Mouse (Mus musculus): Measurements from ENCODE around the gene Vps29. TPM values are rescaled to one million over a fixed set of nuclear protein-coding genes. Genes with fewer than 3 reads are reported as not detected.
A peak's percentile ranks its signal among the peaks of the same experiment; 100 is the strongest.

Gene Vps29
- polyA plus RNA-seq, 1 experiment from 2014 or later = 204 TPM

DNA sequence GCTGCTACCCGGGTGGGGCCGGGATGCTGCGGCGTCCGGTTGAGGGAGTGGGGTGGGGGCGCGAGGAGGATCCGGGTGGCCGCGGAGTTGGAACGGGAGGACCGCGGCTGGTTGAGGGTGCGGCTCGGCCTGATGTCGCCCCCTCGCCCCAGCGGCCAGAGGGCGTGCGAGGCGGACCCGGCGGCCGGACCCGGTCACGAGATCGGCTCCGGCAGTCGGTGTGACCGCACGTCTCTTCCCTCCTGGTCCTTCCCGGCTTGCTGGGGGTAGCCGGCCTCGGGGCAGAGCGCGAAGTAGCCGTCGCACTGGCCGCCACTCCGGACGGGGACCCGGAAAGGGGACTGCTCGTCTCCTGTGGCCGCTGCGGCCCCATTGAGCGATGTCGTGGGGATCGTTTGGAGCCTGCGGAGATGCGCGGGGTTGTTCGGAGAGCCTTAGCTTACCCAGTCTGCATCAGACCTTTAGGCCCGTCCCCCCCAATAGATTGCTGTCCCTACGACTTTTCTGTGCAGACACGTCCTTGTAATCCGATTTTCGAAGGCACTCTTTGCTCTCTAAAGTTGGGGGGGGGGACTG is 411 bp downstream of the Vps29 start:
- WGBS = under 1% methylated on average over 57 of the region's 57 CpGs

GRCm38 (mm10) chr5:122371591-122372191 is 17.5 kb downstream of the Vps29 start, which contains the start of gene Gpn3:
TSS of gene Gpn3 (plus strand) at chr5:122371876.
- H3K4me3 ChIP-seq (ENCODE audit: low read depth, low read length) = peak within 1 kb of the TSS; percentile 89
- H3K27ac ChIP-seq (ENCODE audit: low read depth, low read length) = peak within 1 kb of the TSS; percentile 93
- peaks cover 11% of the 10 kb centered on the region for H3K36me3 ChIP-seq (ENCODE audit: control insufficient read depth, insufficient read depth, low read length)
- peak; percentile 64 for ATAC-seq (replicated peaks; ENCODE audit: low FRiP score)
- H3K4me1 ChIP-seq (replicated peaks; ENCODE audit: control insufficient read depth, insufficient read depth, low read length) = peaks cover 13% of the 10 kb centered on the region
- H3K27me3 ChIP-seq (replicated peaks; ENCODE audit: control insufficient read depth, insufficient read depth, low read length) = no peaks in the 10 kb centered on the region
- H3K9ac ChIP-seq (ENCODE audit: low read depth, low read length) = peak within 1 kb of the TSS; percentile 80
- WGBS = 1% methylated on average over 36 of the region's 46 CpGs
- H3K9me3 ChIP-seq (ENCODE audit: control insufficient read depth, low read length) = no peaks in the 10 kb centered on the region
- DNase-seq (ENCODE audit: low spot score) = no peak
- H3K4me2 ChIP-seq = peak within 1 kb of the TSS; percentile 72

More for the DNA sequence above, 411 bp downstream of the Vps29 start:
- H3K27me3 ChIP-seq (replicated peaks; ENCODE audit: control insufficient read depth, insufficient read depth, low read length) = no peaks in the 10 kb centered on the region
- peaks cover 11% of the 10 kb centered on the region for H3K4me1 ChIP-seq (replicated peaks; ENCODE audit: control insufficient read depth, insufficient read depth, low read length)
- peaks cover 3% of the 10 kb centered on the region; the same call in 1 of the 2 replicates for H3K36me3 ChIP-seq (ENCODE audit: control insufficient read depth, insufficient read depth, low read length)
- no peaks in the 10 kb centered on the region for H3K9me3 ChIP-seq (ENCODE audit: control insufficient read depth, low read length)
- H3K4me2 ChIP-seq = peak overlapping the region; percentile 84
- DNase-seq (ENCODE audit: low spot score) (no peak), ATAC-seq (replicated peaks; ENCODE audit: low FRiP score) (peak; percentile 70; the same call in 1 of the 2 replicates)
- peak overlapping the region; percentile 90 for H3K9ac ChIP-seq (ENCODE audit: low read depth, low read length)
- peak overlapping the region; percentile 97 for H3K4me3 ChIP-seq (ENCODE audit: low read depth, low read length)
- peak overlapping the region; percentile 56 for H3K27ac ChIP-seq (ENCODE audit: low read depth, low read length)

- peak; percentile 90 for ATAC-seq (replicated peaks; ENCODE audit: low FRiP score)
- Histone ChIP-seq H3K36me3 (ENCODE audit: control insufficient read depth, insufficient read depth, low read length) (peaks cover 10% of the 10 kb centered on the region), H3K27ac (ENCODE audit: low read depth, low read length) (peak within 1 kb of the TSS; percentile 93), H3K4me1 (replicated peaks; ENCODE audit: control insufficient read depth, insufficient read depth, low read length) (peaks cover 13% of the 10 kb centered on the region), H3K4me3 (ENCODE audit: low read depth, low read length) (peak within 1 kb of the TSS; percentile 89), H3K4me2 (peak within 1 kb of the TSS; percentile 72), H3K9ac (ENCODE audit: low read depth, low read length) (peak within 1 kb of the TSS; percentile 80), H3K27me3 (replicated peaks; ENCODE audit: control insufficient read depth, insufficient read depth, low read length) (no peaks in the 10 kb centered on the region), H3K9me3 (ENCODE audit: control insufficient read depth, low read length) (no peaks in the 10 kb centered on the region)
- peak; percentile 96 for DNase-seq (ENCODE audit: low spot score)
- WGBS = under 1% methylated on average over 53 of the region's 53 CpGs
Observed at GRCm38 (mm10) chr5:122372192-122372769, 18.1 kb downstream of the Vps29 start, which contains the start of gene Fam216a. TSS of gene Fam216a (minus strand) at chr5:122372364.

- DNase-seq (ENCODE audit: low spot score) (peak; percentile 26), ATAC-seq (replicated peaks; ENCODE audit: low FRiP score) (no peak)
- Histone ChIP-seq H3K36me3 (ENCODE audit: control insufficient read depth, insufficient read depth, low read length) (peaks cover 7% of the 10 kb centered on the region; the same call in 1 of the 2 replicates), H3K4me3 (ENCODE audit: low read depth, low read length) (peak overlapping the region; percentile 89), H3K9me3 (ENCODE audit: control insufficient read depth, low read length) (no peaks in the 10 kb centered on the region), H3K4me2 (peak overlapping the region; percentile 72), H3K27me3 (replicated peaks; ENCODE audit: control insufficient read depth, insufficient read depth, low read length) (no peaks in the 10 kb centered on the region), H3K9ac (ENCODE audit: low read depth, low read length) (peak overlapping the region; percentile 80), H3K4me1 (replicated peaks; ENCODE audit: control insufficient read depth, insufficient read depth, low read length) (peaks cover 13% of the 10 kb centered on the region), H3K27ac (ENCODE audit: low read depth, low read length) (peak overlapping the region; percentile 85)
- WGBS = 4% methylated on average over 5 of the region's 5 CpGs
Observed at GRCm38 (mm10) chr5:122372878-122373277, 18.7 kb downstream of the Vps29 start.

DNA sequence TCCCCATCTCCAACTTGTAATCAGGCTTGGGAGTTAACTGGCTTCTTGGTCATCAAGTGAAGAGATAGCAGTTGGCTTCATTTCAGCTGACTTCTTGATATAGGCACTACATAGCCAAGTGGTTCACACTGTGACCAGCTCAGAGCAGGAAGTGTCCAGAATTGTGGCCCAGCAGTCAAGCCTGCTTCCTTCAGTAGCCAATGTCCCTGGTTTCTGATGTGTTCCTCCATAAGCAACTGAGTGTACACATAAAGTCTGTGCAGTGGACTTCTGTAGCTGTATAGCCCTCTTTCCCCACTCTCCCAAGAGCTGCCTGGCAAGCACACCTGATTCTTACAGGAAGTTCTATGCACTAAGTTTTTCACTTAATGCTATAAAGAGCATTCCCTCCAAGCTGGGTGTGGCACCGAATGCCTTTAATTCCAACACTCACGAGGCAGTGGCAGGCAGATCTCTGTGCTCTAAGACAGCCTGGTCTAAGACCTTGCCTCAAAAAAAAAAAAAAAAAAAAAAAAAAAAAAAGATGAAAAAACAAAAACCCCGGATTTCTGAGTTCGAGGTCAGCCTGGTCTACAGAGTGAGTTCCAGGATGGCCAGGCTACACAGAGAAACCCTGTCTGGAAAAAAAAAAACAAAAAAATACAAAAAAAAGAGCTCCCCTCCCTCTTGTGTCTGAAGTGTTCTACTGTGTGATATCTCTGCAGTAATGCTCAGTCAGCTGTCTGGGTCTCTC is 23.1 kb downstream of the Vps29 start:
- H3K9ac ChIP-seq (ENCODE audit: low read depth, low read length) = no peak overlapping the region
- peak; percentile 15 for DNase-seq (ENCODE audit: low spot score)
- H3K4me2 ChIP-seq = no peak overlapping the region
- ATAC-seq (replicated peaks; ENCODE audit: low FRiP score) = no peak
- H3K36me3 ChIP-seq (ENCODE audit: control insufficient read depth, insufficient read depth, low read length) = peaks cover 31% of the 10 kb centered on the region
- H3K4me1 ChIP-seq (replicated peaks; ENCODE audit: control insufficient read depth, insufficient read depth, low read length) = peaks cover 9% of the 10 kb centered on the region
- H3K27me3 ChIP-seq (replicated peaks; ENCODE audit: control insufficient read depth, insufficient read depth, low read length) = no peaks in the 10 kb centered on the region
- no peaks in the 10 kb centered on the region for H3K9me3 ChIP-seq (ENCODE audit: control insufficient read depth, low read length)
- no peak overlapping the region for H3K4me3 ChIP-seq (ENCODE audit: low read depth, low read length)
- WGBS = 83% methylated on average over 4 of the region's 4 CpGs
- no peak overlapping the region for H3K27ac ChIP-seq (ENCODE audit: low read depth, low read length)

DNA sequence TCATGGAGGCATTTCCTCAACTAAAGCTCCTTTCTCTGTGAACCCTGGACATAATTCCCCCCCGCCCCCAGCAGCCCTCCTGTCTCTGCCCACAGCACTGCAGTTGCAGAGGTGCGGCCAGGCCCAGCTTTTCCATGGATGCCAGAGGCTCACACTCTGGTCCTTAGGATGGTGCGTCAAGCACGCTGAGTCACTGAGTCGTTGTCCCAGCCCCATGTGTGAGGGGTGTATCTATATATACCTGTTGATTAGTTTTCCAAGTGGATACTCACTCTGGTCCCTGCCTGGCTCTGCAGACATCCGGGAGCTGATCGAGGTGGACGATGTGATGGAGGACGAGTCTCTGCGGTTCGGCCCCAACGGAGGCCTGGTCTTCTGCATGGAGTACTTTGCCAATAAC is 24.0 kb downstream of the Vps29 start:
- Histone ChIP-seq H3K4me3 (ENCODE audit: low read depth, low read length) (no peak overlapping the region), H3K4me2 (no peak overlapping the region), H3K9ac (ENCODE audit: low read depth, low read length) (no peak overlapping the region), H3K27ac (ENCODE audit: low read depth, low read length) (no peak overlapping the region), H3K27me3 (replicated peaks; ENCODE audit: control insufficient read depth, insufficient read depth, low read length) (no peaks in the 10 kb centered on the region), H3K4me1 (replicated peaks; ENCODE audit: control insufficient read depth, insufficient read depth, low read length) (peaks cover 9% of the 10 kb centered on the region), H3K9me3 (ENCODE audit: control insufficient read depth, low read length) (no peaks in the 10 kb centered on the region), H3K36me3 (ENCODE audit: control insufficient read depth, insufficient read depth, low read length) (peaks cover 31% of the 10 kb centered on the region)
- ATAC-seq (replicated peaks; ENCODE audit: low FRiP score) (no peak), DNase-seq (ENCODE audit: low spot score) (peak; percentile 28)
- 95% methylated on average over 12 of the region's 12 CpGs for WGBS

DNA sequence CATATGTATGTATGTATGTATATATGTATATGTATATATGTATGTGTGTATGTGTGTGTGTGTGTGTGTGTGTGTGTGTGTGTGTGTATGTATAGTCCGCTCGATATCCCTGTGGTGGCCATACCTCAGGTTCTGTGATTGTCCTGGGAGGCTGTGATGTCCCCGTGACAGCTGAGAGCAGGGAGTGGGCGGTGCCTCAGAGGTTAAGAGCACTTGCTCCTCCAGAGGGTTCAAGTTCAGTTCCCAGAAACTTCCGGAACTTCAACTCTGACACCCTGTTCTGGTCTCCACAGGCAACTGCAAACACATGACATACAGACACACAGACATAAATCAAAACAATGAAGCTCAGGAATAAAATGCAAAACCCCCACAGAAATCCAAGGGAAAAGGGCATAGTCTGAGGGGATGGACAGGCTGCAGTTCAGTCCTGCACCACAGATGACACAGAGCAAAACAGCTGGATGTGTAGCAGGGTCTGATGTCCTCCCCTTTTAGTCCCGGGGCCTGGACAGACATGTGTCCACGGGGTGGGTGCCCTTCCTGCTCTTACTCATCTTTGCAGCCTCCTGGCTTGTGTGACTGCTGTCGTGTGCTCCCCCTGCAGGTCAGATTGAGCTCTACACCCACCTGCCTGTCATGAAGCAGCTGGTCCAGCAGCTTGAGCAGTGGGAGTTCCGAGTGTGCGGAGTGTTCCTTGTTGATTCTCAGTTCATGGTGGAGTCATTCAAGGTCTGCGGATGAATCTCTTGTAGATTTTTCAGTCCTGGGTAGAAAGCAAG is 25.4 kb downstream of the Vps29 start:
- H3K36me3 ChIP-seq (ENCODE audit: control insufficient read depth, insufficient read depth, low read length) = peaks cover 31% of the 10 kb centered on the region
- H3K4me1 ChIP-seq (replicated peaks; ENCODE audit: control insufficient read depth, insufficient read depth, low read length) = no peaks in the 10 kb centered on the region
- no peak overlapping the region for H3K4me3 ChIP-seq (ENCODE audit: low read depth, low read length)
- H3K4me2 ChIP-seq = no peak overlapping the region
- no peaks in the 10 kb centered on the region for H3K27me3 ChIP-seq (replicated peaks; ENCODE audit: control insufficient read depth, insufficient read depth, low read length)
- DNase-seq (ENCODE audit: low spot score) = peak; percentile 41
- ATAC-seq (replicated peaks; ENCODE audit: low FRiP score) = peak; percentile 64
- no peaks in the 10 kb centered on the region for H3K9me3 ChIP-seq (ENCODE audit: control insufficient read depth, low read length)
- H3K9ac ChIP-seq (ENCODE audit: low read depth, low read length) = no peak overlapping the region
- WGBS = 62% methylated on average over 11 of the region's 11 CpGs
- no peak overlapping the region for H3K27ac ChIP-seq (ENCODE audit: low read depth, low read length)

DNA sequence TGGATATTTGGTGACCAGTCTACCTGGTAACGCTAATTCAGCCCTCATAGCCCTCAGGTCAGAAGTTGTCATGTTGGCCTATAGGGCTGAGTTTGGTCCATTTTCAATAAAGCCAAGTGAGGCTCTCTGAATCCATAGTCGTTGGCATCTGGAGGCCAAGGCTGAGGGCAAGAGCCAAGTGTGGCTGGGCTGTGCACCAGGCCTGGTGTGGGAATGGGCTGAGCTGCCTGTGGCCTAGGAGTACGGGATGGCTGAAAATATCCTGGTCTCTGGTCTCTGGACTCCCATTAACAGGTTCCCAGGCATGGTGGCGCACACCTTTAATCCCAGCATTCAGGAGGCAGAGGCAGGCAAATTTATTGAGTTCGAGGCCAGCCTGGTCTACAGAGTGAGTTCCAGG is 35.8 kb downstream of the Vps29 start:
- H3K4me3 ChIP-seq (ENCODE audit: low read depth, low read length) = no peak overlapping the region
- DNase-seq (ENCODE audit: low spot score) (no peak), ATAC-seq (replicated peaks; ENCODE audit: low FRiP score) (no peak)
- peaks cover 2% of the 10 kb centered on the region; the same call in 1 of the 2 replicates for H3K36me3 ChIP-seq (ENCODE audit: control insufficient read depth, insufficient read depth, low read length)
- H3K9me3 ChIP-seq (ENCODE audit: control insufficient read depth, low read length) = no peaks in the 10 kb centered on the region
- no peak overlapping the region for H3K27ac ChIP-seq (ENCODE audit: low read depth, low read length)
- peaks cover 7% of the 10 kb centered on the region for H3K4me1 ChIP-seq (replicated peaks; ENCODE audit: control insufficient read depth, insufficient read depth, low read length)
- no peaks in the 10 kb centered on the region for H3K27me3 ChIP-seq (replicated peaks; ENCODE audit: control insufficient read depth, insufficient read depth, low read length)
- no peak overlapping the region for H3K4me2 ChIP-seq
- 83% methylated on average over 5 of the region's 5 CpGs for WGBS
- H3K9ac ChIP-seq (ENCODE audit: low read depth, low read length) = no peak overlapping the region

All from liver, embryonic 11.5 days (tissue).